Mouse (Mus musculus): ENCODE results near the gene Brox.
"Not testable (repeated sequence)": the region's sequence is repeated elsewhere in the genome, so short reads cannot be mapped to it uniquely, and the experiment has no call there.

Brox gene

DNA sequence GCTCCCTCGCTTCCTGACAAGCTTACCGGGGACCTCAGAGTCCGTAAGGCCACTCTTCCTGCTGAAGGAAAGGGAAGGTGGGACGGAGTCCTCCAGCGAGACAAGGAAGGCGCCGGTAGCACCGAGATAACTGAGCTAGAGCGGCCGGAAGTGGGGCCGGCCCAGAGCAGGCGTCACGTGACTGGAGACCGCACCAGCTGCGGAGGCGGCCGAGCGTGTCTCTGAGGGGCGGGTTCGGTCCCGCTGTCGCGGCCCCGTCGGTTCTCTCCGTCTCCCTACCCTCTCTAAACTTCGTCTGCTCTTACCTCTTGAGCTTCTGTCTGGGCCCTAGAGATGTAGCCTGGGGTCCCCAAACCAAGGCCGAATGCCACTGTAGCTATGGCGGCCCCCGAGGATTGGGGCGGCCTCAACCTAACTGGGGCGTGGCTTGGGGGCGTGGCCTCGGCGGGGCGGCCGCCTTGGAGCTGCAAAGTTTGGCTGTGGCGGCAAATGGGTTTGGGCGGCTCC lies at the start of gene Brox:
Brox (minus strand) TSS at position 393 of the 507 bp plus-strand sequence.
- in situ Hi-C loops (cut with MboI, MseI), result loop anchor here (5.0 kb wide), 1 partner anchor 1365 kb away; no protein-coding TSS in a partner anchor

DNA sequence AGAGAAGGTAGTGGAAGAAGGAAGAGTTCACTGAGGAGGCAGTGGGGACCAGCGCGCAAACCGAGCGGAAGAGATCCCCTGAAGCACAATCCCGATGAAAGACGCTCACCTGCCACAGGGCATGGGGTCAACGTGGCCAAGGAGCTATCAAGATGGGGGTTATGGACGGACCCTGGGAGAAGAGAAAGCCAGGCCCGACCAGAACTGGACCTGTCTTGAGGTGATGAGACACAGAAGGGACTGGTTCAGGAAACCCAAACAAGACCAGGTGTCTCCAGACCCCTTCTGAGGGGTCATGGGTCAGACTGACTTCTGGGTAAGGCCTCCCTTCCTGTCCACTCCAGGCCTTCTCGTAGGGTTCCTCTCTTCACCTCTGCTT lies 48.7 kb upstream of the Brox start:
- in situ Hi-C loops (cut with MboI, MseI), result no loop called here

DNA sequence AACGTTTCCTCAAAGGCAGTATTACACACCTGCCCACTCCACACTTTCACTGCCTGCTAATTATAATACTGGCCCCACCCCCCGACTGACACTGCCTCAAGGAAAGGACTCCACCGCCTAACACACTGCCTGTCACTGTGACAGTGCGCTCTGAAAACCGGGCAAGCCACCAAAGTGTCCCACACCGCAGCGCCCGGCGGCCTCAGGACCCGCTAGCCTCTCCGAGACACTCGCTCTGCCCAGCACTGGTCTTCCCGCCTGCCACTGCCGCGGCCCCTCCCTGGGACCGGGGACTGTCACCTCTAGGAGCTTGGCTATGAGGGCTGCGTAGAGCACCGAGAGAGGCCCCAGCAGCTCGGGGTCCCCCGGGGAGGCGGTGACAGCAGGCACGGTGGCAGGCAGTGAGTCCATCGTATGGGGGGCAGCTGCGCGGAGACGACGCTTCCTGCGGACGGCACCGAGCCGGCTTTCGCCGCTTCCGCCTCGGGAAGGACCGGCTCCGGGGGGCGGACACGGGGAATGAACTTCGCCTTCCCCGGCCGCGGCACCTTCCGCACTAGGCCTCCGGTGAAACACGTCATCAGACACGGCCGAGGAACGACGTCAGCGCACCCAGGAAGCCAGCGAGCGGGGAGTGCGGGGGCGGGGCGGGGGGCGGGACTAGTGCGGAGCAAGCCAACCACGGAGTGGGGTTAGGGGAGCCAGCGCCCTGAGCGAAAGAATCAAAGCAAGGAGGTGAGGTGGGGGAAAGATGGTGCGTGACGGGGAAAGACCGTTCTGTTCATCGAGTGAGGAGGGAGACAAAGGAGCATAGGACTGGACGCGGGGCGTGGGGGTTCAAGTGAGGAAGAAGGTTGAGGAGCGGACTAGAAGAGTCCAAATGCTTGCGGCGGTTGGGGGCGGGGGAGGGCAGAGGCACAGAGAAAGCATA lies 48.1 kb upstream of the Brox start:
- in situ Hi-C loops (cut with MboI, MseI), result no loop called here

DNA sequence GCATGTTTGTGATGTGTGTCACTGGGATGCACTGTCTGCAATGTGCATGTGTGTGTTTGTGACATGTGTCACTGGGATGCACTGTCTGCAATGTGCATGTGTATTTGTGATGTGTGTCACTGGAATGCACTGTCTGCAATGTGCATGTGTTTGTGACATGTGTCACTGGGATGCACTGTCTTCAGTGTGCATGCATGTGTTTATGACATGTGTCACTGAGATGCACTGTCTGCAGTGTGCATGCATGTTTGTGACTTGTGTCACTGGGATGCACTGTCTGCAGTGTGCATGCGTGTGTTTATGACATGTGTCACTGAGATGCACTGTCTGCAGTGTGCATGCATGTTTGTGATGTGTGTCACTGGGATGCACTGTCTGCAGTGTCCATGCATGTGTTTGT lies 45.8 kb upstream of the Brox start:
- in situ Hi-C loops (cut with MboI, MseI), result not testable (repeated sequence)

DNA sequence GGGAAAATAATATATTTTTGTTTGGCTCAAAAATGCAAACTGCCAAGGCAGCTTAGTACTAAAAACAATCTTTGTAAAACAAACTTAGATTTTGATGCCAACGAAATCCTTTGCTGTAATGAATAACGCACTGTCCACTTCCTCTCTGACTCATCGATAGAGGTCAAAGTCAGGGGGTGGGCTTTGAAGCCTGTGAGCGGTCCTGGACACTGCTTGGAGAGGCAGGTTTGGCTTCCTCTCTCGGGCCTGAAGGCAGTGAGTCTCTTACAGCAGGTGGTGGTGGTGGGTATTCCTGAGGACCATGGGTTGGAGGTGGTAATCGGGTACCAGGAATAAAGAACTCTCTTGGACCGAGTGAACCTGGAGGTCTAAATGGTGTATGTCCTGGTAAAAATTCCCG lies 30.1 kb upstream of the Brox start:
- in situ Hi-C loops (cut with MboI, MseI), result no loop called here

DNA sequence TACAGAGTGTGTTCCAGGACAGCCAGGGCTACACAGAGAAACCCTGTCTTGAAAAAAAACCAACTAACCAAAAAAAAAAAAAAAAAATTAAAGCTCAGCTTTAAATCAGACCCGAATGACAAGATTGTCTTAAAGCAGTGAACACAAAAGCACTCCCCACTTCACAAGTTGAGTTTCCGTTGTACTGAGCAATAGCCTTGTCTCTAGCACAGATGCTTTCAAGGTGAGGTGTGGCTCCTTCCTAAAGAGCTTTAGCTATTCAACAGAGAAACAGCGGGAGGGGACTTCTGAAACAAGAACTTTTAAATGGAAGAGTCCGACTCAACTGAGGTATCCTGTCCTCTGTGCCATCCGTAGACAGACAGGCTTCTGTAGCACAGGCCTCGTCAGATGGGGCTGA lies 27.4 kb upstream of the Brox start:
- in situ Hi-C loops (cut with MboI, MseI), result loop anchor here in 1 of 2 experiments (5.0 kb wide), 1 partner anchor 52 kb away; no protein-coding TSS in a partner anchor

DNA sequence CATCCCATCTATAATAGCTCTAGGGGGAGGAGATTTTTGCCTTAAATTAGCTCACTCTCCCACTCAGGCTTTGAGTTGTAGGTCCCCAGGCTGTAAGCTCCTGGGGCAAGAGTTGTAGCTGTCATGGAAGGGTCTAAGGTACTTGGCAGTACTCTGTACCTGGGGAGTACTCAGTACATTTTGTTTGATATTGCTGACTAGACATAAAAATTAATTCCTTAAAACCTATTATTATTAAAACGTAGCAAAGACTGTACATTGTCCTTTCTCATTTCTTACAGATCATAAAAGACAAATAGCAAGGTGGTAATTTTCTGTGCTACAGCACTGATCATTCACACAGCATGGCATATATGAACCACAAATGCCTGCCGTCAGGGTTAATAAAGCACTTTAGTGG lies 26.9 kb upstream of the Brox start:
- in situ Hi-C loops (cut with MboI, MseI), result loop anchor here in 1 of 2 experiments (5.0 kb wide), 1 partner anchor 52 kb away; no protein-coding TSS in a partner anchor

DNA sequence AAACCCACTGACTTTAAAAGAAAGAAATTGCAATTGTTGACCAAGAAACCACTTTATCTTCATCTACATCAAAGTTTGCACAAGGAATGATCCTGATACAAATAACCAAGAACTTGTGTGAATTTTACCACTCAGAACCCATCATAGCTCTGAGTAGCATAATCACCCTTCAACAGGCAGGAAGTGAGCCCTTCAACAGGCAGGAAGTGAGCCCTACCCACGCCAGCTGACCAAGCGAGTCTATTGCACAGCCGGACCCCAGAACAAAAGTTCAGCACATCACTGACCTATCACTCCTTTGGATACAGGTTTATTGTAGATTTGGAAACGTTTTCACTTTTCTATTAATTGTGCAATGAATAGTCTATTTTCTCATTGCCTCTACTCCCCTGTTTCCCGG lies 25.4 kb upstream of the Brox start:
- in situ Hi-C loops (cut with MboI, MseI), result loop anchor here in 1 of 2 experiments (5.0 kb wide), 1 partner anchor 50 kb away; no protein-coding TSS in a partner anchor

DNA sequence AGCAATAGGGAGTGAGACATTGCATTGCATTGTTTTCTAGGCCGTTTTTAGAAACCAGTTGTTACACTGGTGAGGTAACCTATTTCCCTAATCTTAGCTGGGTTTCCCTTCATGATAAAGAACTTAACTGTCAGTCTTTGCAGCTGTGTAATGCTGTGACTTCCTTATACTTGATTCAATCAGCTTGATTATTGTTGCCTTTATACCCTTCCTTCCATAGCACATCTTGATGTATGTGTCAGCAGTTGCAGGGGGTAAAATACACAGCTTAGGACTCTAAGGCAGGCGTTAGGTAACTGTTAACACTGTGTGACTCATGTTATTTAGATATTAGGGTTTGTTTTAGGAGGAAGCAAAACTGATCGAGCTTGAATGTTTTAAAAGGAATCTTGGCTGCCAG lies 23.6 kb upstream of the Brox start:
- in situ Hi-C loops (cut with MboI, MseI), result loop anchor here in 1 of 2 experiments (5.0 kb wide), 1 partner anchor 48 kb away; no protein-coding TSS in a partner anchor

DNA sequence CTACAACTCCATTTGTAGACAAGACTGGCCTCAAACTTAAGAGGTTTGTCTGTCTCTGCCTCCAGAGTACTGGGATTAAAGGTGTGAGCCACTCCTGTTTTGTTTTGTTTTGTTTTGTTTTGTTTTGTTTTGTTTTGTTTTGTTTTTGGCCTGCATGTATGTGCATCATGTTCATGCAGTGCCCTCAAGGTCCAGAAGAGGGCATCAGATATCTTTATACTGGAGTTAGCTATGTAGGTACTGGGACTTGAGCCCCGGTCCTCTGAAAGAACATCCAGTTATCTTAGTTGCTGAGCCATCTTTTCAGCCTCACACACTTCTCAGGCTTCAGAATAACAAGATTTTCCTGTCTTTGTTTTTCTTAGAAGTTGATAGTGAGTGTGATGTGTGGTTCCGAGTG lies 18.7 kb upstream of the Brox start:
- in situ Hi-C loops (cut with MboI, MseI), result no loop called here

DNA sequence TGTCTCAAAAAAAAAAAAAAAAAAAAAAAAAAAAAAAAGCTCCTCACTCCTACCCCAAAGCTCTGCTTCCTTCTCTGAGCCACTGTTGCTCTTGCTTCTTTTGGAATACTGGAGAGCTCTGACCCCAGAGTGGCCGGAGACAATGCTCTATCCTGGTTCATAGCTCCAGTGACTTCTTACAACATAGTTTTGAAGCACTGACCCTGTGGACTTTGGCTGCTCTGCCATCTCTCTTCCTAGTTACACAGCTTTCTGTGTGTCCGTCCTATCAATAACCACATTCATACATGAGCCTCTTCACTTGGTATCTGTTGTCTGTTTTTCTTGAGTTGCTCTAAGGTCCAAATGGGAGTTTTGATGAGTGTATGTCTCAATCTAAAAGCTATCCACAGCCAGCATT lies 15.0 kb upstream of the Brox start:
- in situ Hi-C loops (cut with MboI, MseI), result no loop called here

DNA sequence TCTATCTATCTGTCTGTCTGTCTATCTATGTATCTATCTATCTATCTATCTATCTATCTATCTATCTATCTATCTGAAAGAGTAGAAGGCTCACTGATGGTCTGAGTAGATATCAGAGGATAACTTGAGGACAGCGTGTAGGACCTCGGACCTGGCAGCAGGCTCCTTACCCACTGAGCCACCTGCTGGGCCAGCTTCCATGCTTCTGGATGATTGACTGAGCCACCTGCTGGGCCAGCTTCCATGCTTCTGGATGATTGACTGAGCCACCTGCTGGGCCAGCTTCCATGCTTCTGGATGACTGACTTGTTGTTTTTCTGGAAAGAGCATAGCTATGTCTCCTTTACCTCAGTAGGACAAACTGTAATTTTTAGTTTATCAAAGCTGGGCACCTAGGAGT lies 12.5 kb upstream of the Brox start:
- in situ Hi-C loops (cut with MboI, MseI), result loop anchor here in 1 of 2 experiments (10.0 kb wide), 1 partner anchor 1175 kb away; no protein-coding TSS in a partner anchor

DNA sequence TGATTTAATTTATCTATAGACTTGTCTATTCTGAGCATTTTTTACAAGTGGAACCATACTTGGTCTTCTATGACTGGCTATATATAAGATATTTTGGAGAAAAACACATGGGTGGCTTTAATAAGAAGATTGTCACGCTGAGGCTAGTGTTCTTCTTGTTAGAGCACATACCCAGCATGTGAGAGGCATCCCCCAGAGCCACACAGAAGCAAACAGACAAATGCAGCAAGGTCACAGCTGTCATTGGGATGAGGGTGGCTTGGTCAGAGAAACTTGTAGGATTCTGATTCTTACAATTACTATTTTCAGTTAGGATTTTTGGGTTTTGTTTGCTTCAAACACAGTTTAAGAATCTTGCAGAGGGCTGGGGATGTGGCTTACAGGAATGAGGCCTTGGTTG lies 11.4 kb upstream of the Brox start:
- in situ Hi-C loops (cut with MboI, MseI), result loop anchor here in 1 of 2 experiments (10.0 kb wide), 1 partner anchor 1174 kb away; no protein-coding TSS in a partner anchor

DNA sequence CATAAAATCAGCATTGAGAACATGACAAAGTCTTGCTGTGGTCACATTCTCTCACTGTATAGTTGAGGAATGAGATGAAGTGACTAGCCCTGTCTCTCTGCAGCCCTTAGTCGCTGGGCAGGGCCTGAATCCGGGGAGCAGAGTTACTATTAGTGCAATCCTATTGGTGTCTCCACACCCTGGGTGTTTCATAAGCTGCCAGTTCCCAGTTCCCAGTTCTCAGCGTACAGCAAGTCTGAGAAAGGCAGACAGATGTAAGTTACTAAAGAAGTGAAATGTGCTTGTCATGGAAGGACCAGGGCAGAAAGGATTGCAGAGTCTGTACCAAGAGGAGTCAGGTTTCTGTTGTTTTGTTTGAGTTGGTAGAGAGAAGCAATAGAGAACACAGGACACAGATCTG lies 10.5 kb upstream of the Brox start:
- in situ Hi-C loops (cut with MboI, MseI), result loop anchor here in 1 of 2 experiments (10.0 kb wide), 1 partner anchor 1173 kb away; no protein-coding TSS in a partner anchor

DNA sequence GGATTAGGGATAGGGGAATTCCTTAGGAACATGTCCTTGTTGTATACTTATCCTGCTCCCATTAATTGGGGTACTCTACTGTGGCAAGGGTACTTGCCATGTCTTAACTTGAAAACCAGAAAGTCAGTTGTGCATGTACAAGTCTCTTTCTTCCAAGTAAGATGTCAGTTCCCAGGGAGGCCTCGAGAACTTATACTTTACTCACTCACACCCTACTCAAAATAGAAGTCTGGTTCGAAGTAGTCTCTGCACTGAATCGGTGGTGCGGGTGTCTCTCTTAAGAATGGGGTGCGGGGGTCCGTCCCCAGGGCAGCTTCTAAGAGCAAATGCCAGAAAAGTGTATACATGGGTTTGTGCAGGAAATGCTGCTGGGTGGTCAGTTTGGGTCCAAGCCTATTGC lies 2.1 kb upstream of the Brox start:
- in situ Hi-C loops (cut with MboI, MseI), result loop anchor here (5.0 kb wide), 1 partner anchor 1367 kb away; no protein-coding TSS in a partner anchor

DNA sequence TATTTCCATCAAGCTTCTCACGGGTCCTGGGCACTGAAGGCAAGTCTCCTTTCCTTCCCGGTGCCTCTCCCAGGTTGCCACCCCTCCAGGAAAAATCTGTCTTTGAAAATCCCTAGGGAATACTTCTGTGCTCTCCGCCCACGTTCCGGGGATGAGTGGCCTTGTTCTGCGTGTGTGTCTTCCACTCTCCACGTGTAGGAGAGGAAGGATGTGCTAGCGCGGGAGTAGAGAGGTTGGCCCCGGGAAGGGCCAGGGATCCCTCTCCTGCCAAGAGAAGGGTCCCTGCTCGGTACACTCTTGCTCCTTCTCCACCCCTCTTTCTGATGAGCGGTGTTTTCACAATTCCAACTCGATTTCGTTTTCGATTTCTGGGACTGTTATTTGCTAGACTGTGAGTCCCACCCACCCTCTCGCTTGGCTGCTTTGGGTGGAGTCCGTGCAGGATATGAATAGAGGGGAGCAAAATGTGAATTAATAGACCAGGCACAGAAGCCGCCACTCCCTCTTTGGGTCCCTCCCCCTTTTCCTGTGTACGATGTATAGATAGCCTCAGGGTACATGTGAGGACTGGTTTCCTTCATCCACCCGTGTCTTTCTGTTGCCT lies 919 bp upstream of the Brox start:
- in situ Hi-C loops (cut with MboI, MseI), result loop anchor here (5.0 kb wide), 1 partner anchor 1366 kb away; no protein-coding TSS in a partner anchor

DNA sequence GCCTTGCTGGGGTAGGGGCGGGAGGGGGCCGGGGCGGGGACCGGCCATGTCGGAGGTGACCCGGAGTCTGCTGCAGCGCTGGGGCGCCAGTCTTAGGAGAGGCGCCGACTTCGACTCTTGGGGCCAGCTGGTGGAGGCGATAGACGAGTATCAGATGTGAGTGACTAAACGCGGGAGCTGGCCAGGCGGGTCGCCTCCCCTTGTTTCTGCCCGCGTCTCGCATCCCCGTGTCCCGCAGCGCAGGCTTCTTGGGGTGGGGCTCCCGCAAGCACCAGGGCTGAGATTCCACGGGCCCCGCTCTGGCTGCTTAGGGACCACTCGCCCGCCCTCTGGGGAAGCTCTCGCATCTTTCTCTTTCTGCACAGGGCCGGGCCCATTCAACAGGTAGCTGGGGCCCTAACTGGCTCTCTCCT lies 410 bp upstream of the Brox start:
- in situ Hi-C loops (cut with MboI, MseI), result loop anchor here (5.0 kb wide), 1 partner anchor 1365 kb away; no protein-coding TSS in a partner anchor

DNA sequence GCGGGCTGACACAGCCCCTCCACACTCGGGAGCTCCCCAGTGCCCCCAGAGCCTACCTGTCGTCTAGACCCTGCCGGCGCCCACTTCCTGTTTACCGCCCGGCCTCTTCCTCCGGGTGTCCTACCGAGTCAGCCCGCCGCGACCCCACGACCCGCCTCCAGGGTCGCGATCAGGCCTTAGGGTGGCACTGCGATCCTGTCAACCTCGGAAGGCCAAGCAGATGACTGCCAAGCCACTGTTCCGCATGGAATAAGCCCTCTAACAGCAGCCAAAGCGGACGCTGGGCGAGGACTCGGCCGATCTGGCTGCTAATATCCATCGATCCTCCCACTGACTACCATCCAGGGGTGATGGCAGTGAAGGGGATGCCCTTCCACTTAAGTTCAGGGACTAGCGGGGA lies 604 bp downstream of the Brox start, which contains the start of gene Aida:
Aida (plus strand) TSS at position 126 of the 400 bp plus-strand sequence.
- in situ Hi-C loops (cut with MboI, MseI), result loop anchor here (5.0 kb wide), 1 partner anchor 1364 kb away; no protein-coding TSS in a partner anchor

DNA sequence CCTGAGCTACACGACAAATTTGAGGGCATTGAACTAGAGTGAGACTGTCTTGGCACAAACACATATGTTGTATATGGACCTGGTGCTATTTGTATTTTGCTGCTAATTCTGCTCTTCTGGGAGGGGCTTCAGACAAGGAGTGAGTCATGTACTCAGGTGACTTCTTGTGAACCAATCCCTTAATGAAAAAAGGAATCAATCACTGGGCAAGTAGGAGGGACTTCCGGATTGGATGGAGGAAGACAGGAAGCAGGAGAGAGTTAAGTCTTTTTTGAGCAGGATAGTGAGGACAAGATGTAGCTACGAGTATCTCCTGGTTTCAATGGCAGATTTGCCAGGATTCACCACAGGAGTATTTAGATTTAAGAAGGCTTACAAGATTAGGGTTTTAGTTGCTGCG lies 7.5 kb downstream of the Brox start:
- in situ Hi-C loops (cut with MboI, MseI), result loop anchor here in 1 of 2 experiments (10.0 kb wide), 1 partner anchor 905 kb away; no protein-coding TSS in a partner anchor

DNA sequence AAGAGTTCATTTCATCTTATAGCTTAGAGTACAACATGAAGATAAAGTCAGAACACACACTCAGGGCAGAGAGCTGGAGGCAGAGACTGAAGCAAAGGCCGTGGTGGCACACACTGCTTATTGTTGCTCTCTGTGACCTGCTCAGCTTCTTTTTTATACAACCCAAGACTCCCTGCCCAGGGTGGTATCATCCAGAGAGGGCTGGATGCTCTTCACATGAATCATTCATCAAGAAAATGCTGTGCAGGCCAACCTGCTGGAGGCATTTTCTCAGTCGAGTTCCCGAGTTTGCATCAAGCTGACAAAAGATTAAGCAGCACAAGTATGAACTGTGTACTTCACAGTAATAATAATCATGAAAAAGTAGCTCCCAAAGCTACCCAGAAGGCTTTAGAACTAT lies 8.7 kb downstream of the Brox start:
- in situ Hi-C loops (cut with MboI, MseI), result loop anchor here in 1 of 2 experiments (10.0 kb wide), 1 partner anchor 904 kb away; no protein-coding TSS in a partner anchor

DNA sequence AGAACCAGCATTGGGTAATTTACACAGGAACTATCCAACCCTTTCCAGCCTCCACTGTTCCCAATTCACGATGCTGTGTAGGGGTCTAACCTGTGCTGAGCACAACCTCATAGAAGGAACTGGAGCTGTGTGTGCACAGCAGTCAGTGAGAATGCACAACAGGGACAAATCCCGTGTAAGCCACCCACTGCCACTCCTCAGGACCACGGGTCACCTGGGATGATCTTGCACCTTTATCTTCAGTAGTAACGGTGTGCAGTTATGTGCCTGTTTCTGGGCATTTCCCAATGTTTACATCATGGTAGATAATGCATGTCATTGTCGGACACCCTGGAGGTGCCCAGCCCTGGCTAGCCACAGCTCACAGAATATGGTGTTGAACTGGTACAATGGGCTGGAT lies 21.3 kb downstream of the Brox start:
- in situ Hi-C loops (cut with MboI, MseI), result no loop called here
